Mouse (Mus musculus) liver, embryonic 12.5 days (tissue): ENCODE results near the gene Zfp655. TPM values are rescaled to one million over a fixed set of nuclear protein-coding genes. Genes with fewer than 3 reads are reported as not detected.
"Not testable (repeated sequence)": the region's sequence is repeated elsewhere in the genome, so short reads cannot be mapped to it uniquely, and the experiment has no call there.

Experiments
- ATAC-seq: fragments of 200-750 bp; cut with Nextera tagmentation; 2 replicates; pipeline ENCODE4 v1.8.0; 2017; ENCODE audit warnings: moderate number of reproducible peaks, mild to moderate bottlenecking, moderate library complexity
- H3K27ac ChIP-seq: fragments of 300-500 bp; sonication (generic); 2 replicates; pipeline ENCODE4 v1.5.1; 2016; ENCODE audit warnings: mild to moderate bottlenecking
- H3K27me3 ChIP-seq: fragments of 300-500 bp; sonication (generic); replicated peaks from 2 replicates; pipeline ENCODE4 v1.6.1; 2016; ENCODE audit warnings: mild to moderate bottlenecking, moderate library complexity
- H3K36me3 ChIP-seq: fragments of 300-500 bp; sonication (generic); 2 replicates; pipeline ENCODE4 v1.6.1; 2016; ENCODE audit warnings: mild to moderate bottlenecking, moderate library complexity
- H3K4me1 ChIP-seq: fragments of 300-500 bp; sonication (generic); 2 replicates; pipeline ENCODE4 v1.6.1; 2016
- H3K4me2 ChIP-seq: fragments of 300-500 bp; sonication (generic); 2 replicates; pipeline ENCODE4 v1.6.1; 2016; ENCODE audit warnings: mild to moderate bottlenecking, moderate library complexity
- H3K4me3 ChIP-seq: fragments of 300-500 bp; sonication (generic); 2 replicates; pipeline ENCODE4 v1.5.1; 2016; ENCODE audit warnings: mild to moderate bottlenecking, moderate library complexity
- H3K9ac ChIP-seq: fragments of 300-500 bp; sonication (generic); 2 replicates; pipeline ENCODE4 v1.6.1; 2016; ENCODE audit warnings: mild to moderate bottlenecking, moderate library complexity
- H3K9me3 ChIP-seq: fragments of 300-500 bp; sonication (generic); replicated peaks from 2 replicates; pipeline ENCODE4 v1.6.1; 2016; ENCODE audit warnings: mild to moderate bottlenecking, moderate library complexity
- WGBS: fragments of 180-500 bp; shearing (Covaris S2); methylation state at CpG from one replicate; pipeline ENCODE4 v1.1.7; 2016; ENCODE audit not compliant: insufficient replicate concordance; 5-methylcytosine and 5-hydroxymethylcytosine counted together
- polyA plus RNA-seq: library from polyadenylated mRNA; unstranded; fragments of >200 nt; fragmentation: Nextera tagmentation; extraction: Ambion mirVana; gene quantifications from 2 replicates; pipeline ENCODE4 v1.2.1, GENCODE M21; 2016

Gene Zfp655
- polyA plus RNA-seq, 1 experiment from 2014 or later = 24.7 TPM

DNA sequence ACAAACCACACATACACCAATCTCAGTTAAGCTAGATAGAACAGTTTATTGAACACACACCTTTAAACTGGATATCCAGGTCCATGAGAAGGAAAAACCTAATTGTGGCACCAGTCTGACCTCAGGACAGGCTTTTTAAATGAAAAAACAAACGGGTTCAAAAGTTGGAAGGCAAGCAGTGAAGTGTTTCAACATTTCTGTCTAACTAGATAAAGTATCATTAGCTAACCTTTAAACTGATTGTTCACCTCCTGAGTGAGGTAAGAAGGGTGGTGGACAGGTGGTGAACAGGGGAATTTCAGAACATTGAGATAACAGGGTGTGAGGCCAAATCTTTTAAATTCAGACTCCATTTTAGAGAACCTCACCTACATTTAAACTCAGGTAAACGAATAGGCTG is 5.1 kb upstream of the Zfp655 start:
- 40% methylated on average over 2 of the region's 2 CpGs for WGBS
- Histone ChIP-seq H3K27me3 (no peaks in the 10 kb centered on the region), H3K9ac (no peak overlapping the region), H3K9me3 (no peaks in the 10 kb centered on the region), H3K27ac (no peak overlapping the region), H3K36me3 (peaks cover 6% of the 10 kb centered on the region), H3K4me1 (peaks cover 15% of the 10 kb centered on the region), H3K4me2 (no peak overlapping the region), H3K4me3 (no peak overlapping the region)
- ATAC-seq = no peak

GRCm38 (mm10) chr5:145229283-145229682 is 2.2 kb upstream of the Zfp655 start:
- H3K27ac ChIP-seq, H3K27me3 ChIP-seq: not testable (repeated sequence)
- WGBS = 71% methylated on average over 6 of the region's 6 CpGs

DNA sequence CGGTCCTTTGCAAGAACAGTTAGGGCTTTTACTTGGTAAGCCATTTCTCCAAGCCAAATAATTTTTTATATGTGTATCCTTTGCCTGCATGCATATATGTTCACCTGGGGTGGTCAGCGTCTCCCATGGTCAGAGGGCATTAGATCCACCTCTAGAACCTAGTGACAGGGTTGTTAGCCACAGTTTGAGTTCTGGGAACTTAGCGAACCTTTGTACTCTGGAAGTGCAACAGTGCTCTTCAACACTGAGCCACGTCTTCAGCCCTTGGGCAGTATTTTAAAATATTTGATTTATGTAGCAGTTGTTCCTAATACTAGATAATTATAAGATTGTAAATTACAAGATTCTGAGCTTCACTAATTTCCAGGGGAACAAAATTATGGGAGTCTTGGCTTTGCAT is 874 bp upstream of the Zfp655 start:
- WGBS = 79% methylated on average over 4 of the region's 4 CpGs
- Histone ChIP-seq H3K9ac (peak overlapping the region; percentile 99), H3K4me1 (peaks cover 25% of the 10 kb centered on the region), H3K4me2 (peak overlapping the region; percentile 75), H3K27ac (peak overlapping the region; percentile 96; the same call in 1 of the 2 replicates), H3K36me3 (peaks cover 26% of the 10 kb centered on the region), H3K27me3 (no peaks in the 10 kb centered on the region), H3K4me3 (peak overlapping the region; percentile 100), H3K9me3 (no peaks in the 10 kb centered on the region)
- ATAC-seq = no peak

More at GRCm38 (mm10) chr5:145229283-145229682, 2.2 kb upstream of the Zfp655 start:
- H3K9me3 ChIP-seq, ATAC-seq, H3K4me3 ChIP-seq, H3K4me2 ChIP-seq, H3K9ac ChIP-seq: not testable (repeated sequence)
- peaks cover 25% of the 10 kb centered on the region for H3K4me1 ChIP-seq
- H3K36me3 ChIP-seq = peaks cover 13% of the 10 kb centered on the region

GRCm38 (mm10) chr5:145231893-145232411 is 437 bp downstream of the Zfp655 start:
- peaks cover 25% of the 10 kb centered on the region for H3K4me1 ChIP-seq
- H3K4me2 ChIP-seq = peak overlapping the region; percentile 75
- H3K27me3 ChIP-seq = no peaks in the 10 kb centered on the region
- H3K27ac ChIP-seq = peak overlapping the region; percentile 96
- H3K9ac ChIP-seq = peak overlapping the region; percentile 99
- peaks cover 39% of the 10 kb centered on the region for H3K36me3 ChIP-seq
- WGBS = under 1% methylated on average over 43 of the region's 49 CpGs
- no peaks in the 10 kb centered on the region for H3K9me3 ChIP-seq
- ATAC-seq = peak; percentile 64
- peak overlapping the region; percentile 100 for H3K4me3 ChIP-seq

DNA sequence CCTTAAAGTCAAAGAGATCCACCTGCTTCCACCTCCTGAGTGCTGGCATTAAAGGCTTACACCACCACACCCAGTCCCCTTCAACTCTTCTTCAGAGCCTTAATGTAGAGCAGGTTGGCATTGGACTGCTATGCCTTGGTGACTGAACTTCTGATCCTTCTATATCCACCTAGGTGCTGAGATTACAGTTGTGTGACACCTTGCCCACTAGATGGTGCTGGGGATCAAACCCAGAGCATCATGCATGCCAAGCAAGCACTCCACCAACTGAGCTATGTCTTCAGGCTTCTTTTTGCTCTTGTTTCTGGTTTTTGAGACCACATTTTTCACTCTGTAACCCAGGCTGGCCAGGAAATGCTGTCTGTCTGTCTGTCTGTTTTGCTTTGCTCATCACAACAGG is 3.1 kb downstream of the Zfp655 start:
- Histone ChIP-seq H3K27ac (no peak overlapping the region), H3K27me3 (no peaks in the 10 kb centered on the region), H3K4me1 (peaks cover 22% of the 10 kb centered on the region), H3K36me3 (peaks cover 63% of the 10 kb centered on the region), H3K4me2 (no peak overlapping the region), H3K9me3 (no peaks in the 10 kb centered on the region), H3K9ac (no peak overlapping the region), H3K4me3 (no peak overlapping the region)
- no peak for ATAC-seq

GRCm38 (mm10) chr5:145249520-145249919 is 18.0 kb downstream of the Zfp655 start:
- Histone ChIP-seq H3K27me3 (no peaks in the 10 kb centered on the region), H3K4me1 (no peaks in the 10 kb centered on the region), H3K27ac (no peak overlapping the region), H3K9ac (no peak overlapping the region), H3K4me3 (no peak overlapping the region), H3K4me2 (no peak overlapping the region), H3K9me3 (no peaks in the 10 kb centered on the region), H3K36me3 (peaks cover 80% of the 10 kb centered on the region)
- WGBS = 78% methylated on average over 3 of the region's 3 CpGs
- no peak for ATAC-seq

- H3K9ac ChIP-seq, H3K9me3 ChIP-seq, H3K4me3 ChIP-seq, H3K27ac ChIP-seq, H3K27me3 ChIP-seq, H3K36me3 ChIP-seq, H3K4me2 ChIP-seq, ATAC-seq, H3K4me1 ChIP-seq: not testable (repeated sequence)
- WGBS = 61% methylated on average over 2 of the region's 2 CpGs
Observed at GRCm38 (mm10) chr5:145273568-145273967, 42.1 kb downstream of the Zfp655 start.

DNA sequence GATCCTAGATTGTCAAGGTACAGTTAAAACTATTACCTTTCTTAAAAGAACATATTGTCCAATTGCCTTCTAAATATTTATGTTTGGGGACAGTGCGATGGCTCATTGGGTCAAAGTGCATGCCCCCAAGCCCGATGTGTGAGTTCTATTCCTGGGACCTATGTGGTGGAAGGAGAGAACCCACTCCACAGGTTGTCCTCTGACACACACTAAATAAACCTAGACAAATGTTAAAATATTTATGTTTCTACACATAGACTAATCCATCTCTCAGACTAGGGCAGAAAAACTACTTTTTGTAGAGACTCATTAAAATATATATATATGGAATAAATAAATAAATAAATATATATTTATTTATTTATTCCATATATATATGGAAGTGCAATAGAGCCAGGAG is 48.4 kb downstream of the Zfp655 start:
- Histone ChIP-seq H3K4me1 (peaks cover 14% of the 10 kb centered on the region), H3K4me3 (peak overlapping the region; percentile 77; the same call in 1 of the 2 replicates), H3K27me3 (no peaks in the 10 kb centered on the region), H3K36me3 (peaks cover 31% of the 10 kb centered on the region), H3K27ac (no peak overlapping the region), H3K9me3 (no peaks in the 10 kb centered on the region), H3K9ac (no peak overlapping the region), H3K4me2 (peak overlapping the region; percentile 29; the same call in 1 of the 2 replicates)
- ATAC-seq = no peak
- WGBS = 94% methylated on average over 2 of the region's 2 CpGs

DNA sequence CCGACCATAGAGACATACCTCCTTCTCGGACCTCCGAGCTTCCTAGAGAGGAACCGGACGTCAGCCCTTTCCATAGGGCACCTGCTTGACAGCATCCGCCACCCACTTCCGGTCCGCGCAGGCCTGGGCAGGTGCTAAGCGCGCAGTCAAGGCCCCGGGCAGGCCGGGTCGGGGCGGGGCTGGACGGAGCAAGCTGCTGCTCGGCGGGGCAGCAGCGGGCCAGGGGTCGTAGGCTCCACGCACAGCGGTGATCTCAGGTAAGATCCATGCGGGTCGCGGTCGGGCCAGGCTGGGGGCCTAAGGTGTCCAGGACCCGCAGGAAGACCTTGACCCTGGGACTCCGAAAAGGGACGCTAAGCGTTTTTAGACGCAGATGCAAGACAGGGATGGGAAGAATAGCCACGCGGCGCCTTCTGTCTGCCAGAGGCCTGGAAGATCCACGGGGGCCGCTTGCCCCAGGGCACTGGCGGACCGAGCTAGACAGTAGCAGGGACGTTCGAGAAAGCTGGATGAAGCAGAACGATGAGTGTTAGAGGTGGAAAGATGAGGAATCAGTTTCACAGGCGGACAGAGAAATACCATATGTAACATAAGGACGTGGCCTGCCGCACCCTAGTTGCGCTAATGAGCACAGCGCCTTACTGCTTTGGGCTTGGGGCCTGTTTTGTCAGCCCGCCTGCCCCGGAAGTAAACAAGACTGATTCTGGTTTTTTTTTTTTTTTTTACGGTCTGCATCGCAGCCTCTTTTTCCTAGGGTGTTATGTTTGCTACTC is 49.0 kb downstream of the Zfp655 start, which contains the start of gene Zscan25:
Zscan25 (plus strand) TSS at position 130 of the 773 bp plus-strand sequence.
- ATAC-seq = peak; percentile 100
- Histone ChIP-seq H3K4me2 (peak within 1 kb of the TSS; percentile 82), H3K36me3 (peaks cover 37% of the 10 kb centered on the region), H3K9ac (peak within 1 kb of the TSS; percentile 88), H3K27me3 (no peaks in the 10 kb centered on the region), H3K4me1 (peaks cover 14% of the 10 kb centered on the region), H3K27ac (peak within 1 kb of the TSS; percentile 91), H3K4me3 (peak within 1 kb of the TSS; percentile 77), H3K9me3 (no peaks in the 10 kb centered on the region)
- under 1% methylated on average over 50 of the region's 50 CpGs for WGBS

- Histone ChIP-seq H3K4me3 (no peak overlapping the region), H3K9me3 (no peaks in the 10 kb centered on the region), H3K27ac (no peak overlapping the region), H3K36me3 (peaks cover 99% of the 10 kb centered on the region), H3K9ac (no peak overlapping the region), H3K4me1 (0 out of 2 replicates have a peak, but pooled peaks cover 3% of the 10 kb centered on the region), H3K27me3 (no peaks in the 10 kb centered on the region), H3K4me2 (no peak overlapping the region)
- WGBS = 80% methylated on average over 5 of the region's 5 CpGs
- ATAC-seq = no peak
Observed at GRCm38 (mm10) chr5:145288382-145288781, 56.9 kb downstream of the Zfp655 start.

DNA sequence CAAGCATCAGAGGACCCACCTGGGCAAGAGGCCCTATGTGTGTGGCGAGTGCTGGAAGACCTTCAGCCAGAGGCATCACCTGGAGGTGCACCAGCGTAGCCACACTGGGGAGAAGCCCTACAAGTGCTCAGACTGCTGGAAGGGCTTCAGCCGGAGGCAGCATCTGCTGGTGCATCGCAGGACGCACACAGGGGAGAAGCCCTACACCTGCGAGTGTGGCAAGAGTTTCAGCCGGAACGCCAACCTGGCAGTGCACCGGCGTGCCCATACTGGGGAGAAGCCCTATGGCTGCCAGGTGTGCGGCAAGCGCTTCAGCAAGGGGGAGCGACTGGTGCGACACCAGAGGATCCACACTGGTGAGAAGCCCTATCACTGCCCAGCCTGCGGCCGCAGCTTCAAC is 59.2 kb downstream of the Zfp655 start:
- Histone ChIP-seq H3K27ac (no peak overlapping the region), H3K9ac (no peak overlapping the region), H3K27me3 (no peaks in the 10 kb centered on the region), H3K4me2 (no peak overlapping the region), H3K36me3 (peaks cover 84% of the 10 kb centered on the region), H3K4me3 (no peak overlapping the region), H3K4me1 (0 out of 2 replicates have a peak, but pooled peaks cover 3% of the 10 kb centered on the region), H3K9me3 (no peaks in the 10 kb centered on the region)
- 93% methylated on average over 16 of the region's 16 CpGs for WGBS
- ATAC-seq = no peak

DNA sequence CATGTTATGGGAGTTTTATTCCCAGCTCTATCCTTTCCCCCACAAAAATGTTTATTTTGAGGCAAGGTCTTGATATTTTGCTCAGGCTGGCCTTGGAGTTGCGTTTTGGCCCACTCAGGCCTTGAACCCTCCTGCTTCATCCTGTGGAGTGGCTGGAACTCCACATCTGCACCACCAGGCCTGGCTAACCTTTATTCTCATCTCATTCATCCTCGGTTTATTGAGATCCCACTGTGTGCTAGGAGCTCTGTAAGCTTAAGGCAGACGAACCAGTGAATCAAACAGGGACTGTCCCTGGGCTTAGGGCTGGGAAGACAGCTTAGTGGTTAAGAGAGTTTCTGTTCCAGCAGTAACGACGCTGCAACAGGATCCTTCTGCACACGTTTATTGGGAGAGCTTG is 60.9 kb downstream of the Zfp655 start:
- Histone ChIP-seq H3K4me2 (no peak overlapping the region), H3K27me3 (no peaks in the 10 kb centered on the region), H3K4me1 (no peaks in the 10 kb centered on the region), H3K36me3 (peaks cover 67% of the 10 kb centered on the region), H3K27ac (no peak overlapping the region), H3K4me3 (no peak overlapping the region), H3K9me3 (no peaks in the 10 kb centered on the region), H3K9ac (no peak overlapping the region)
- ATAC-seq = no peak
- WGBS = 79% methylated on average over 6 of the region's 6 CpGs
